Mouse (Mus musculus): ENCODE data around the gene Scd4. TPM values are rescaled to one million over a fixed set of nuclear protein-coding genes. Genes with fewer than 3 reads are reported as not detected.

Gene Scd4
- polyA plus RNA-seq, 1 experiment from 2014 or later, result 0.11 TPM

- Histone ChIP-seq H3K9ac (replicated peaks) (no peak overlapping the region), H3K36me3 (peaks cover 98% of the 10 kb centered on the region), H3K9me3 (no peaks in the 10 kb centered on the region), H3K27ac (replicated peaks) (no peak overlapping the region), H3K4me3 (no peak overlapping the region), H3K27me3 (no peaks in the 10 kb centered on the region), H3K4me1 (peaks cover 65% of the 10 kb centered on the region), H3K4me2 (replicated peaks) (0 out of 2 replicates have a peak overlapping the region, but pooled peaks have one; percentile 9)
- 90% methylated on average over 9 of the region's 9 CpGs for whole genome bisulfite sequencing
- ATAC-seq (ENCODE audit: low FRiP score, low read depth), result no peak
Measured at GRCm38 (mm10) chr19:44301671-44302305, 31.1 kb upstream of the Scd4 start.

- 90% methylated on average over 11 of the region's 11 CpGs for WGBS
- Histone ChIP-seq H3K4me1 (peaks cover 54% of the 10 kb centered on the region), H3K36me3 (peaks cover 98% of the 10 kb centered on the region)
Measured at GRCm38 (mm10) chr19:44302901-44303300, 30.0 kb upstream of the Scd4 start.

GRCm38 (mm10) chr19:44303502-44303901, 29.4 kb upstream of the Scd4 start:
- Histone ChIP-seq H3K4me1 (peaks cover 48% of the 10 kb centered on the region), H3K4me3 (no peak overlapping the region), H3K36me3 (peaks cover 97% of the 10 kb centered on the region), H3K9me3 (no peaks in the 10 kb centered on the region), H3K4me2 (replicated peaks) (no peak overlapping the region), H3K9ac (replicated peaks) (no peak overlapping the region), H3K27me3 (no peaks in the 10 kb centered on the region), H3K27ac (replicated peaks) (no peak overlapping the region)
- ATAC-seq (ENCODE audit: low FRiP score, low read depth), result no peak
- 84% methylated on average over 8 of the region's 8 CpGs for WGBS

More at GRCm38 (mm10) chr19:44302901-44303300, 30.0 kb upstream of the Scd4 start:
- Histone ChIP-seq H3K27me3 (no peaks in the 10 kb centered on the region), H3K4me3 (no peak overlapping the region), H3K27ac (replicated peaks) (no peak overlapping the region), H3K9ac (replicated peaks) (no peak overlapping the region), H3K9me3 (no peaks in the 10 kb centered on the region), H3K4me2 (replicated peaks) (no peak overlapping the region)
- ATAC-seq (ENCODE audit: low FRiP score, low read depth), result no peak

- H3K9me3 ChIP-seq, result no peaks in the 10 kb centered on the region
- no peak overlapping the region for H3K27ac ChIP-seq (replicated peaks)
- H3K4me2 ChIP-seq (replicated peaks), result no peak overlapping the region
- H3K9ac ChIP-seq (replicated peaks), result no peak overlapping the region
- H3K4me1 ChIP-seq, result peaks cover 39% of the 10 kb centered on the region
- peaks cover 95% of the 10 kb centered on the region for H3K36me3 ChIP-seq
- no peak overlapping the region for H3K4me3 ChIP-seq
- no peaks in the 10 kb centered on the region for H3K27me3 ChIP-seq
- 89% methylated on average over 10 of the region's 10 CpGs for WGBS
- no peak for ATAC-seq (ENCODE audit: low FRiP score, low read depth)
Measured at GRCm38 (mm10) chr19:44304419-44304818, 28.5 kb upstream of the Scd4 start.

GRCm38 (mm10) chr19:44304851-44305510, 27.9 kb upstream of the Scd4 start:
- Histone ChIP-seq H3K9me3 (no peaks in the 10 kb centered on the region), H3K4me1 (peaks cover 34% of the 10 kb centered on the region), H3K36me3 (peaks cover 91% of the 10 kb centered on the region), H3K9ac (replicated peaks) (no peak overlapping the region), H3K4me3 (no peak overlapping the region), H3K27ac (replicated peaks) (no peak overlapping the region), H3K4me2 (replicated peaks) (no peak overlapping the region), H3K27me3 (no peaks in the 10 kb centered on the region)
- WGBS, result 94% methylated on average over 16 of the region's 16 CpGs
- ATAC-seq (ENCODE audit: low FRiP score, low read depth), result no peak

- H3K4me2 ChIP-seq (replicated peaks), result no peak overlapping the region
- no peak overlapping the region for H3K4me3 ChIP-seq
- no peak overlapping the region for H3K27ac ChIP-seq (replicated peaks)
- H3K4me1 ChIP-seq, result peaks cover 31% of the 10 kb centered on the region
- peaks cover 84% of the 10 kb centered on the region for H3K36me3 ChIP-seq
- no peak overlapping the region for H3K9ac ChIP-seq (replicated peaks)
- H3K9me3 ChIP-seq, result no peaks in the 10 kb centered on the region
- no peaks in the 10 kb centered on the region for H3K27me3 ChIP-seq
- WGBS, result 91% methylated on average over 15 of the region's 15 CpGs
- ATAC-seq (ENCODE audit: low FRiP score, low read depth), result no peak
Measured at GRCm38 (mm10) chr19:44305701-44306100, 27.2 kb upstream of the Scd4 start.

GRCm38 (mm10) chr19:44306171-44306570, 26.7 kb upstream of the Scd4 start:
- Histone ChIP-seq H3K27me3 (no peaks in the 10 kb centered on the region), H3K4me1 (peaks cover 31% of the 10 kb centered on the region), H3K4me2 (replicated peaks) (no peak overlapping the region), H3K4me3 (no peak overlapping the region), H3K9ac (replicated peaks) (no peak overlapping the region), H3K36me3 (peaks cover 80% of the 10 kb centered on the region), H3K27ac (replicated peaks) (no peak overlapping the region), H3K9me3 (no peaks in the 10 kb centered on the region)
- ATAC-seq (ENCODE audit: low FRiP score, low read depth), result no peak
- 82% methylated on average over 7 of the region's 7 CpGs for WGBS

GRCm38 (mm10) chr19:44307101-44307914, 25.6 kb upstream of the Scd4 start:
- Histone ChIP-seq H3K36me3 (peaks cover 70% of the 10 kb centered on the region), H3K27ac (replicated peaks) (no peak overlapping the region)
- no peak for ATAC-seq (ENCODE audit: low FRiP score, low read depth)

GRCm38 (mm10) chr19:44307915-44308470, 24.9 kb upstream of the Scd4 start:
- Histone ChIP-seq H3K4me2 (replicated peaks) (no peak overlapping the region), H3K27me3 (no peaks in the 10 kb centered on the region), H3K9me3 (no peaks in the 10 kb centered on the region), H3K9ac (replicated peaks) (no peak overlapping the region), H3K4me3 (no peak overlapping the region), H3K4me1 (peaks cover 31% of the 10 kb centered on the region), H3K36me3 (peaks cover 63% of the 10 kb centered on the region), H3K27ac (replicated peaks) (no peak overlapping the region)
- whole genome bisulfite sequencing, result 81% methylated on average over 6 of the region's 6 CpGs
- no peak for ATAC-seq (ENCODE audit: low FRiP score, low read depth)

More at GRCm38 (mm10) chr19:44307101-44307914, 25.6 kb upstream of the Scd4 start:
- Histone ChIP-seq H3K4me1 (peaks cover 35% of the 10 kb centered on the region), H3K4me2 (replicated peaks) (no peak overlapping the region), H3K9me3 (no peaks in the 10 kb centered on the region), H3K27me3 (no peaks in the 10 kb centered on the region), H3K4me3 (no peak overlapping the region), H3K9ac (replicated peaks) (no peak overlapping the region)
- 86% methylated on average over 9 of the region's 9 CpGs for WGBS

GRCm38 (mm10) chr19:44308611-44309246, 24.2 kb upstream of the Scd4 start:
- 90% methylated on average over 8 of the region's 8 CpGs for WGBS
- no peak for ATAC-seq (ENCODE audit: low FRiP score, low read depth)
- H3K9ac ChIP-seq (replicated peaks), result no peak overlapping the region
- no peak overlapping the region for H3K4me2 ChIP-seq (replicated peaks)
- no peaks in the 10 kb centered on the region for H3K27me3 ChIP-seq
- H3K4me1 ChIP-seq, result peaks cover 30% of the 10 kb centered on the region
- no peaks in the 10 kb centered on the region for H3K9me3 ChIP-seq
- no peak overlapping the region for H3K4me3 ChIP-seq
- H3K27ac ChIP-seq (replicated peaks), result no peak overlapping the region
- H3K36me3 ChIP-seq, result peaks cover 55% of the 10 kb centered on the region

- ATAC-seq (ENCODE audit: low FRiP score, low read depth), result no peak
- no peak overlapping the region for H3K9ac ChIP-seq (replicated peaks)
- H3K9me3 ChIP-seq, result no peaks in the 10 kb centered on the region
- no peak overlapping the region for H3K27ac ChIP-seq (replicated peaks)
- 81% methylated on average over 12 of the region's 12 CpGs for WGBS
- H3K36me3 ChIP-seq, result peaks cover 47% of the 10 kb centered on the region
- peaks cover 32% of the 10 kb centered on the region for H3K4me1 ChIP-seq
- H3K27me3 ChIP-seq, result no peaks in the 10 kb centered on the region
- H3K4me3 ChIP-seq, result no peak overlapping the region
- H3K4me2 ChIP-seq (replicated peaks), result no peak overlapping the region
Measured at GRCm38 (mm10) chr19:44309351-44310154, 23.3 kb upstream of the Scd4 start.
